Mouse (Mus musculus) lung, adult 2 months (tissue): Measurements from ENCODE around the gene Fut11.

Source experiments
- CTCF ChIP-seq: fragments of 200-500 bp; IDR thresholded peaks from 2 replicates; pipeline ENCODE4 v1.5.1; 2011; ENCODE audit warnings: mild to moderate bottlenecking, low read length, control low read depth; ENCODE audit not compliant: insufficient read depth
- POLR2A ChIP-seq: fragments of 200-500 bp; IDR thresholded peaks from 2 replicates; pipeline ENCODE4 v1.6.1; 2011; ENCODE audit warnings: low read depth, mild to moderate bottlenecking, control low read depth, low read length, borderline replicate concordance; ENCODE audit errors: extremely low read depth

GRCm38 (mm10) chr14:20672990-20673389 is 21.8 kb upstream of the Fut11 start:
- no peak for TF ChIP-seq POLR2A
- no peak for TF ChIP-seq CTCF
